Mouse (Mus musculus) layer of hippocampus, adult 8-10 months (tissue): ENCODE measurements at regions not wholly inside any gene's neighbourhood (a gene's known extent, or its start where the extent isn't known, plus 50 kb on each side); places are given as distances from the start of the nearest gene placed in this dataset.

Experiments
- DNase-seq, 2 experiments: peaks; one replicate each; pipeline ENCODE4 v3.0.0; 2022; ENCODE audit warnings: low spot score in 2 of 2

- no peak for DNase-seq
These were observed 374.4 kb downstream of the Plk2 start for GRCm38 (mm10) chr13:110769210-110769609.

GRCm38 (mm10) chr13:110775251-110775650 is 380.4 kb downstream of the Plk2 start:
- DNase-seq: peak; percentile 31 to 36

GRCm38 (mm10) chr13:110784162-110784785 is 389.4 kb downstream of the Plk2 start:
- DNase-seq: no peak

DNA sequence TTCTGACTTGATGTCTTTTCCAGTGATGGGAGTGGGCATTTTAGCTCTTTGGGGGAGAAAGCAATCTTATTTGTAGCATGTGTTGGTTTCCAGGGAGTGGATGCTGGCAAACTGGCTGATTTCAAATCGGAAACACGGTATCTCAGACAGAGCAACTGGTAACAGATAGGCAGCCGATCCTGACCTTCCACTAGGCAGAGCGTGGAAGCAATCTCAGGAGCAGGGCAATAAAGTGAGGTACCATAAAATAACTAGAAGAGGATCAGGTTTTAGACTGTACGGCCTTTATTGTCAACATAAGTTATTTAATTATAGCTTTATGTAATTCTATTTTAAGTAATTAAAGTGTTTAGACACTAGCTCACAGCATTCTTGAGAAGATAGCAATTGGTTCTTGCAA is 390.0 kb downstream of the Plk2 start:
- no peak for DNase-seq

DNA sequence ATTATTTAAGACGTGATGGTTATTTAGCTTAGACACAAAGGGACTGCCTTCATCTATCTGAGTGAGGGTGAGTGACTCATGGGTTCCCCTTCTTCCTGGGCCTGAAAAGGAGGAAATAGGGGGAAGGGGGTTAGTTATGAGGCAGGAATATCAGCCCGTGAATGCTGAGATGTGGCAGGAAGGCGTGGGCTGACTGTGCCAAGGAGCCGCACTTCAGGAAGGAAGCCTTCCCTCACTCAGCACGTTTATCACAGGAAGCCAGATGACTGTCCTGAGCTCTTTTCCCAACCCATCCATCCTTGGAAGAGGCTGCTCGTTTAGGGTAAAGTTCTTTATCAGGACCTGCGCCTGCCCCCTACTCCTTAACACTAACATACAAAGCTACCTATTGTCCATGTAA is 403.5 kb downstream of the Plk2 start:
- DNase-seq: no peak

GRCm38 (mm10) chr13:110802841-110803240 is 408.0 kb downstream of the Plk2 start:
- no peak for DNase-seq

- DNase-seq: no peak
These were observed 417.6 kb downstream of the Plk2 start for GRCm38 (mm10) chr13:110812401-110812800.

DNA sequence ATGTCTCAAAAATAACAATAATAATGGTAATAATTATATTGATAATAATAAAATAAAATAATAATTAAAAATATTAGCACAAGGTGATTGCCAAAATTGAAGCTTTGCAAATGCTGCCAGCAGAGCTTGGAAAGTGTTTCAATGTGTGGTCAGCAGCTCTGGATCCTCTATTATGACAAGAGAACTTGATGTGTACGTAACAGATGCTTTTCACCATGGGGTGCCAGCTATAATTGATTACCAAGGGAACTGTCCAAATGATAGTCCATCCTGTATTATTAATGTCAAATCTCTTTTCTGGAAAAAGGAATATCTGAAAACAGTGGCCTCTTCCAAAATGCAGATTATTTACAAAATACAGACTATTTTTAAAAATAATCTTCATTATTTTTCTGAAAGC is 419.2 kb downstream of the Plk2 start:
- DNase-seq: no peak

DNA sequence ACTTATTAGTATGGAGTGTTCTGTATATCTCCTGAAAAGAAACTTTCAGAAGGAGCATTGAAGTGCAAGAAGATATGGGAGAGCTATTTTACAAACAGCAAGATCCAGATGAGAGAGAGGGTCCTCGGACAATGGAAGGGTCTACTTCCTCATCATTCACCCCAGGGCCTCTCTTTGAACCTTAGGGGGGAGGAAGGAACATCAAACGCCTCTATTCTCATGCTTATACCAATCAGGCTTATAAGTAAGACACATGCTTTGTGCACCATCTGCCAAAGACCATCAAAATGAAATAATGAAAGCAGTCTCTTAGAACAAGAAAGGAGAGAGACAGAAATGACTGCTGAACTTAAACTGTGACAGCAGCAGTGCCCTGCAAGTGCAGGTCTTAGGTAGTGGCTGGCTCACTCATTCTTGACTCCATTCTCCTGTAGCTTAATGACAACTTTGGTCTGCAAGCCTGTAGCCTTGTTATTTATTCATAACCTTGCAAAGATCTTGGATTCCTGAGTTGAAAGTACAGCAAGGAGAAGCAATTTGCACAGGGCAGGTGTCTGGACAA is 424.5 kb downstream of the Plk2 start:
- DNase-seq: no peak

- no peak for DNase-seq
These were observed 429.9 kb upstream of the Actbl2 start for GRCm38 (mm10) chr13:110824878-110825277.

DNA sequence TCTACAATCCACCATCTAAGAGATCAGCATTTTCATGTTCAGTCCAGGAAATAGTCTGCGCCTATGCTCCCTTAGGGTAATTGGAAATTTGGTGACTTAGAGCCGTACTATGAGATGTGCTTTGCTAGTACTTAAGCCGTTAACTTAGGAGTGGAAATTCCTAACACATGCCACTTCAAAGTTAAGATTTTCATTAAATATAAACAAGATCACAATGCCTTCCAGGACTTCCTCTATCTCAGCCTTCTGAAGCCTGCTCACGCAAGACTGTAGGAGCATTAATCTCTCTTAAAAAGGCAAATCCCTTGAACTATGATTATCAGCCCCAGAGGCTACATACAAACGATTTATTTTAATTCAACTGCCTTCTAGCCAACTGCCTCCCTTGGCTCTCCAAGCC is 422.4 kb upstream of the Actbl2 start:
- no peak for DNase-seq

- DNase-seq: no peak
These were observed 417.9 kb upstream of the Actbl2 start for GRCm38 (mm10) chr13:110836936-110837335.

DNA sequence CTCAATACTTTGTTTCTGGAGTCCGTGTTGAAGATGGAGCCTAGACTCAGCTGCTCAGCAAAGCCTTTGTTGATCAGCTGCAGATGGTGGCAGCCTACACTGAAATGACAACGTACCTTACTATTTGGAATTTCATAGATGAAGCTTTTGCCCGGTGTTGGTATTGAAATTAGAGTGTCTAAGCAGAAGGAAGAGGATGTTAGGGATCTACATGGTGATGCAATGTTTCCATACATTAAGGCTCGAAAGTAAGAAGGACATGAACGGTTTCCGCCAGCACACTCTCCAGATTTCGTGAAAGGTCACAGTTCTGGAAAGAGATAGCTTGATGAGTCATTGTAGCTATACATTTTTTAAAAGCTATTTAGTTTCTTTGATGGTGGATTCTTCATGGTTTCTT is 412.9 kb upstream of the Actbl2 start:
- DNase-seq: peak in 1 of 2 experiments; percentile 14

DNA sequence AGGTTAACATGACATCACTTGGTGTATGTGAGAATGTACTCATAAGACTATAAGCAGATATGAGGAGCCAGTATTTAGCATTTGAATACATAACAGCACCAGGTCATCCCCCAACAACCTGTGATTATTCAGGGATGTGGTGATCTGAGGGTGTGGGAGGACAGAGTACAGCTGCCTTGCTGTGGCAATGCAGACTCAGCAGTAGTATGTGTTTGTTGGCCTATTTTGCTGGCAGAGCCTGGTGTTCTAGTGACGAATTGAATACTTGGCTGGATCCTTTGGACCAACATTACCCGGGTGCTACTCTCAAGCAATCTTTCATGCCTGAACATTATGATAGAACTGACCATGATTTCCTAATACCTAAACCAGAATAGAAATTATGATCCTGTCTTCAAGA is 409.1 kb upstream of the Actbl2 start:
- no peak for DNase-seq

- DNase-seq: no peak
These were observed 401.7 kb upstream of the Actbl2 start for GRCm38 (mm10) chr13:110852996-110853727.

GRCm38 (mm10) chr13:110854213-110854612 is 400.6 kb upstream of the Actbl2 start:
- DNase-seq: no peak

GRCm38 (mm10) chr13:110865902-110866512 is 388.8 kb upstream of the Actbl2 start:
- no peak for DNase-seq

DNA sequence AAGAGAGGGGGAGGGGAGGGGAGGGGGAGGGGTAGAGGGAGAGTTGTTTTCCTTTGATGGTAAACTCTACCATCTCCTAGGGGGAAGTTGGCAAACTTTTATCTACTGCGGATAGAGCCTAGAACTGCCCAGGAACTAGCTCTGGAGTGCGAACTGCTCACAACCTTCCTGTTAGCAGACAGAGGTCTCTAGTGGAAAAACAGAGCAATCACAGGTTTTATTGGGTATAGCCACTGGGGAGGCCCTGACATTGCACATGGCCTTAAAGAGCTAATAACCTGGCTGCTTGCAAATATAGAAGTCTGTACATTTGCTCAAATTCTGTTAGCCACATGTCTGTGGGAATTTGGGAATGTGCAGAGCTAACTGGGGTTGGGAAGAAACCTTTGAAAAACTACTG is 388.1 kb upstream of the Actbl2 start:
- DNase-seq: no peak

- no peak for DNase-seq
These were observed 383.6 kb upstream of the Actbl2 start for GRCm38 (mm10) chr13:110871125-110871775.

DNA sequence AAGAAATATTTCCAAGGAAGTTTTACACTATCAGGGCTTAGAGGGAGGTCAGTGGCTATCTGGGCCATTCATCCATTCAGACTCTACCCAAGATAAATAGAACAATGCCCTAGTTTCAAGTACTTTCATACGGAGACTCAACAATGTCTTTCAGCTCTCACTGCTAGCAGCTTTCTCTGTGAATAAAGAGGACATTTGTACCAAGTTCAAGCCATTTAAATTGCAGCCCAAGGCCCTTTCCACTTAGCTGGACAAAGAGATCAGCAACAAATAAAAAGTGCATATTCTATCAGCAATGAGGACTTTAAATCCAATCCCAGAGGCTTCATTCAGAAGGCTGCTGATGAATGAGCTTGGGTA is 383.1 kb upstream of the Actbl2 start:
- no peak for DNase-seq

DNA sequence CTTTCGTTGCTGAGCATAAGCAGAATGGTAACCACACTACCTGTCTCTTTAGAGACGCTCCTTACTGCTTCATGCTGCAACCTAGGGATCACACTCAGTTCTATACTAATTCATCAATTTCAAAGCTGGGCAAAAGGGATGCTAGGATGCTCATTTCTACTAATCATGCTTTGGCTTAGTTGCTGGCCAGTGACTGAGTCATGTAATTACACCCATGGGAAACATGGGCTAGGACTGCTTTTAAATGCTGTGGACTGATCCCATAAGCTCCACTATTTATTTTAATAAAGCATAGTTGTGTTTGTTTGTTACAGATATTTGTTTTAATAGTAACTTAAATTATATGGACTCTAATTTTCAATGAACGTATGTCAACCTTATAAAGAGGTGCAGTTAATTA is 373.2 kb upstream of the Actbl2 start:
- no peak for DNase-seq

- DNase-seq: peak in 1 of 2 experiments; percentile 16
These were observed 372.6 kb upstream of the Actbl2 start for GRCm38 (mm10) chr13:110882173-110882572.
